Mouse (Mus musculus): Measurements from ENCODE around the gene Nkapd1.

DNA sequence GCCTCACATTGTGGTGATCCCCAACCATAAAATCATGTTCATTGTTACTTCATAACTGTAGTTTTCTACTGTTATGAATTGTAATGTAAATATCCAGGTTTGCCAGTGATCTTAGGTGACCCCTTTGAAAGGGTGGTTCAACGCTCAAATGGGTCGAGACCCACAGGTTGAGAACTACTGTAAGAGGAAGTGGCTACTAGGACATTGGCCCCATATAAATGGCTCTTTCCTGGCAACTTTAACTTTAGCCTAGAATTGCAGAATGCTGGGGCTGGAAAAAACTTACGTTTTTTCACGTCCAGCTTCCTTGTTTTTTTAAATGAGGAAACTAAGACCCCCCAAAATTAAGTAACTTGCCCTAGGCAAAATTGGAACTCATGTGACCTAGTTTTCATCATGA, 49.9 kb downstream of the Nkapd1 start:
- TF ChIP-seq CTCF (IDR thresholded peaks at IDR 0.05; ENCODE audit: control insufficient read depth, insufficient read depth, insufficient read length) (no peak), CEBPB (IDR thresholded peaks at IDR 0.05; ENCODE audit: low read depth) (no peak), USF1 (IDR thresholded peaks at IDR 0.05; ENCODE audit: low read depth) (no peak), MAX (IDR thresholded peaks at IDR 0.05) (no peak)

Data from C2C12 (cell line).